Mouse (Mus musculus) bone marrow, adult 2 months (tissue): ENCODE results near the gene Olfr1089.

ENCODE experiments used
- CTCF ChIP-seq: fragments of 200-500 bp; IDR thresholded peaks from 2 replicates; pipeline ENCODE4 v1.5.1; 2011; ENCODE audit warnings: low read length, control low read depth; ENCODE audit not compliant: control insufficient read depth, insufficient read depth
- POLR2A ChIP-seq: fragments of 200-500 bp; IDR thresholded peaks from 2 replicates; pipeline ENCODE4 v1.6.1; 2011; ENCODE audit warnings: low read depth, mild to moderate bottlenecking, control low read depth, low read length, borderline replicate concordance; ENCODE audit not compliant: control insufficient read depth

DNA sequence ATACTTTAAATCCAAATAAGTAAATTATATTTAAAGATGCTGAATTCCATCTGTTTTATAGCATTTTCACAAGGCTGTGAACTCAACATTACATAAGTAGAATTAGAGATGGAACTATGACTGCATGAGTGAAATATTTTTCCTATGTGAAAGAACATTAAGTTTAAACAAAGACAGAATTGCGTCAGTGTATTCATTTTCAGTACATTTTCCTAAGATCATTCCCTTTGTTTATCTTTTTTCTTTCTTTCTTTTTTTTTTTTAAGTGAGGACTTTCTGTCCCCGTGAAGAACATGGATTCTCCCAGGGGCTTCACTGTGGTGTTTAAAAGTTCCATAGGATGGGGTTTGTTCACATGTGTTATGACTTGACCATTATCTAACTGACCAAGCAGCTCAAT, 48.7 kb upstream of the Olfr1089 start, which contains the start of gene Olfr1093:
- TF ChIP-seq CTCF (no peak), POLR2A (no peak)
